Mouse (Mus musculus): Measurements from ENCODE around the gene Dysf. TPM values are rescaled to one million over a fixed set of nuclear protein-coding genes. Genes with fewer than 3 reads are reported as not detected.
A peak's percentile ranks its signal among the peaks of the same experiment; 100 is the strongest.

Dysf gene
- polyA plus RNA-seq, 1 experiment, result 7.8 TPM

DNA sequence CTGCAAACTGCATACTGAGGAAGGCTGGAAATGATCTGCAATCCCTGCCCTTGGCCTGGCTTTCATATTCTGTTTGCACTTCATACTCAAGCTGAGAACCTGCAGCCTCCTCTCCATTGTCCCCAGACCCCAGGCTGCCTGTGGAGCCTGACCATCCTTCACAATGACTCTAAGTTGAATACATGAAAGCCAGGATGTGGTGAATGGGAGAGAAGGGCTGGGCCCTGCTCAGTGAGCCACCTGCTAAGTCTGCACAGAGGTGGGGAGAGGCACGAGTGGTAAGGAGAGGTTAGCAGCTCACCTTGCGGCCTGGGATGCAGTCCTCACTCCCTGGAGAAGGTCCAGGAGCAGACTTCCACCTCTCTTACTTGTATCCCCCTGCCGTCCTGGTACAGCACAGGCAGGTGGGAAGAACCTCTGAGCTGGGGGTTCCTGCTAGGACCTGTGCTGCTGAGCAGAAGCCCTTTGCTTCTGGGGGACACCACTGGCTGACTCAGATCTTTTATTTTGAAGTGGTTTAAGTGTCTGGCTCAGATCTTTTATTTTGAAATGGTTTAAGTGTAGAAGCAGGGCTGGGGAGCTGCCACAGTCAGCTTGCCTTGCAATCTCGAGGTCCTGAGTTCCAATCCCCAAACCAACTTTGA, 51.5 kb downstream of the Dysf start:
- H3K4me1 ChIP-seq (ENCODE audit: control insufficient read depth, insufficient read depth, insufficient read length), result no peaks in the 10 kb centered on the region
- 56% methylated on average over 4 of the region's 4 CpGs for WGBS
- no peak overlapping the region for H3K4me3 ChIP-seq (ENCODE audit: extremely low read depth, insufficient read depth, insufficient read length)
- no peak overlapping the region for H3K27ac ChIP-seq (ENCODE audit: insufficient read depth, low read length)
- H3K36me3 ChIP-seq (ENCODE audit: control insufficient read depth, insufficient read depth, low read length), result no peaks in the 10 kb centered on the region
- TF ChIP-seq CTCF (IDR thresholded peaks at IDR 0.05; ENCODE audit: extremely low read depth, insufficient read depth, insufficient read length, insufficient replicate concordance), result no peak
- no peak for TF ChIP-seq POLR2A (IDR thresholded peaks at IDR 0.05; ENCODE audit: low read depth, low read length)
- H3K27me3 ChIP-seq (ENCODE audit: control insufficient read depth, insufficient read depth, low read length), result no peaks in the 10 kb centered on the region
- DNase-seq (ENCODE audit: low read depth in 1 of 2, low spot score in 2 of 2), result no peak

DNA sequence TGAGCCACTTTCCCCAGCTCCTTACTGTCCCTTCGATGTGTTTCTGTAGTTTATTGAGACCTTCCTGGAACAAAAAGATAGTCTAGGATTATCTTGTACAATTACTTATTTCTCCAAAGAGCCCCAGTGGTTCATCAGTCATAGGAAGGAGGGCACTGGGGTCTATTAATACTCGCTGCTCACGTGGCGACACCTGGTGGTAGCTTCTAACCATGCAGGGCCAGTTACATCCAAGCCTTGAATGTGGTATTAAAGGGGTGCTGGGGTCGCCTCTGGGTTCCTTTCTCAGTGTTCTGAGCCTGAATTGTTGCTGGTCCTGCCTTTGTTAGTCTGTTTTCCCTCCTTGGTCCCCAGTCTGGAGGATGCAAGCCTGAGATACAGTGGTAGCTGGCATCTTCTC, 52.9 kb downstream of the Dysf start:
- TF ChIP-seq CTCF (IDR thresholded peaks at IDR 0.05; ENCODE audit: extremely low read depth, insufficient read depth, insufficient read length, insufficient replicate concordance), result peak; percentile 82; the same call in 1 of the 2 replicates
- TF ChIP-seq POLR2A (IDR thresholded peaks at IDR 0.05; ENCODE audit: low read depth, low read length), result no peak
- Histone ChIP-seq H3K27ac (ENCODE audit: insufficient read depth, low read length) (no peak overlapping the region), H3K4me1 (ENCODE audit: control insufficient read depth, insufficient read depth, insufficient read length) (no peaks in the 10 kb centered on the region), H3K27me3 (ENCODE audit: control insufficient read depth, insufficient read depth, low read length) (no peaks in the 10 kb centered on the region), H3K36me3 (ENCODE audit: control insufficient read depth, insufficient read depth, low read length) (no peaks in the 10 kb centered on the region), H3K4me3 (ENCODE audit: extremely low read depth, insufficient read depth, insufficient read length) (no peak overlapping the region)
- DNase-seq (ENCODE audit: low read depth in 1 of 2, low spot score in 2 of 2), result peak; percentile 4 to 41
- 4% methylated on average over 5 of the region's 5 CpGs for WGBS

DNA sequence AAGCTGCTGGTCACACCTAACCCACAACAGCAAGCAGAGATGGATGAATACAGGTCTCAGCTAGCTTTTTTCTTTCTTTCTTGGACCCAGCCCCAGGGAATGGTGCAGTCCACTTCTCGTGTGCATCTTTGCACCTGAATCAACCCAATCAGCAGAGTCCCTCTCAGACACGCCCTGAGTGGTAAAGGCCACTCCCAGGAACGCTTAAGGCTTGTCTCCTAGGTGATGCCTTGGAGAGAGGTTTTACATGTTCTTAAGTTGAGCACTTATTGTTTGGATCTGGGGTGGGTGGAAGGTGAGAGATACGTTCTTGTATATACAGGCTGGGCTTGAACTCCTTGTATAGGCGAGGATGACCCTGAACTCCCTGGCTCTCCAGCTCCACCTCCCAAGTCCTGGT, 54.2 kb downstream of the Dysf start:
- TF ChIP-seq POLR2A (IDR thresholded peaks at IDR 0.05; ENCODE audit: low read depth, low read length) (no peak), CTCF (IDR thresholded peaks at IDR 0.05; ENCODE audit: extremely low read depth, insufficient read depth, insufficient read length, insufficient replicate concordance) (no peak)
- Histone ChIP-seq H3K4me1 (ENCODE audit: control insufficient read depth, insufficient read depth, insufficient read length) (no peaks in the 10 kb centered on the region), H3K27ac (ENCODE audit: insufficient read depth, low read length) (no peak overlapping the region), H3K27me3 (ENCODE audit: control insufficient read depth, insufficient read depth, low read length) (no peaks in the 10 kb centered on the region), H3K4me3 (ENCODE audit: extremely low read depth, insufficient read depth, insufficient read length) (no peak overlapping the region), H3K36me3 (ENCODE audit: control insufficient read depth, insufficient read depth, low read length) (no peaks in the 10 kb centered on the region)
- DNase-seq (ENCODE audit: low read depth in 1 of 2, low spot score in 2 of 2), result no peak
- 74% methylated on average over 5 of the region's 5 CpGs for WGBS

DNA sequence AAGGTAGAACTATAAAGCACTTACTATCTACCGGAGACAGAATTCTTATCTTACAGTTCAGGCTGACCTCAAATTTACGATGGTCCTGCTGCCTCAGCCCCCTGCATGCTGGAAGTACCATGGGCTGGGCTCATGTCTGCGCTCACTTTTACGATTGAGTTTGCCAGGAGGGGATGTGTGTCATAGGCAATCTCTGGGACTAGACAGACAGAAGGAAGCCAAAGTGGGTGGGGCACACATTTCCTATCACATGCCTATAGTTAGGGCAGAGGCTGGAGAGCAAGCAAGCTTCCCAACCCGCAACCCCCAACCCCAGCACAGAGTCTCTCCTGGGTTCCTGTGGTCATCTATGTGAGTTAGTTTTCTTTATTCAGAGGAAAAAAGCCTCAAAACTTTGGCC, 59.8 kb downstream of the Dysf start:
- TF ChIP-seq CTCF (IDR thresholded peaks at IDR 0.05; ENCODE audit: extremely low read depth, insufficient read depth, insufficient read length, insufficient replicate concordance), result no peak
- TF ChIP-seq POLR2A (IDR thresholded peaks at IDR 0.05; ENCODE audit: low read depth, low read length), result no peak
- H3K4me1 ChIP-seq (ENCODE audit: control insufficient read depth, insufficient read depth, insufficient read length), result no peaks in the 10 kb centered on the region
- H3K4me3 ChIP-seq (ENCODE audit: extremely low read depth, insufficient read depth, insufficient read length), result no peak overlapping the region
- 17% methylated on average over 5 of the region's 5 CpGs for WGBS
- DNase-seq (ENCODE audit: low read depth in 1 of 2, low spot score in 2 of 2), result no peak
- no peak overlapping the region for H3K27ac ChIP-seq (ENCODE audit: insufficient read depth, low read length)
- H3K36me3 ChIP-seq (ENCODE audit: control insufficient read depth, insufficient read depth, low read length), result no peaks in the 10 kb centered on the region
- H3K27me3 ChIP-seq (ENCODE audit: control insufficient read depth, insufficient read depth, low read length), result no peaks in the 10 kb centered on the region

DNA sequence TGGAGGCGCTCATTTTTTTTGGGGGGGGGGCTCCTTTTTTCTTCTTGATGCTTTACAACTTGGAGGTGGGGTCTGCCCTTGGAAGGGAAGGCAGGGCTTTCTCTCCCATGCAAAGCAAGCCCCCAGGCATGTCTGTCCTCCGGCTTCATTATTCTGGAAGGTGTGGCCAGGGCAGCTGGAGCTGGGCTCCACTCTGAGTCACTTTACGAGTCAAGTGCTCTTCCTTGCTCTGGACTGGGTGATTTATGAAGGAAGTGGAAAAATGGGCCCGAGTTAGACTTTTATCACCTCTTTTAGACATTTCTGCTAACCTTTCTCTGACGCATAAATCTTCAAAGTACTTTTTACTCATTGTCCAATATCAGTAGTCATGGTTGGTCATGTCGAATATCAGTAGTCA, 61.9 kb downstream of the Dysf start:
- no peaks in the 10 kb centered on the region for H3K27me3 ChIP-seq (ENCODE audit: control insufficient read depth, insufficient read depth, low read length)
- DNase-seq (ENCODE audit: low read depth in 1 of 2, low spot score in 2 of 2), result no peak
- H3K4me1 ChIP-seq (ENCODE audit: control insufficient read depth, insufficient read depth, insufficient read length), result no peaks in the 10 kb centered on the region
- no peak overlapping the region for H3K4me3 ChIP-seq (ENCODE audit: extremely low read depth, insufficient read depth, insufficient read length)
- no peaks in the 10 kb centered on the region for H3K36me3 ChIP-seq (ENCODE audit: control insufficient read depth, insufficient read depth, low read length)
- WGBS, result 62% methylated on average over 6 of the region's 6 CpGs
- no peak overlapping the region for H3K27ac ChIP-seq (ENCODE audit: insufficient read depth, low read length)
- TF ChIP-seq CTCF (IDR thresholded peaks at IDR 0.05; ENCODE audit: extremely low read depth, insufficient read depth, insufficient read length, insufficient replicate concordance) (no peak), POLR2A (IDR thresholded peaks at IDR 0.05; ENCODE audit: low read depth, low read length) (no peak)

DNA sequence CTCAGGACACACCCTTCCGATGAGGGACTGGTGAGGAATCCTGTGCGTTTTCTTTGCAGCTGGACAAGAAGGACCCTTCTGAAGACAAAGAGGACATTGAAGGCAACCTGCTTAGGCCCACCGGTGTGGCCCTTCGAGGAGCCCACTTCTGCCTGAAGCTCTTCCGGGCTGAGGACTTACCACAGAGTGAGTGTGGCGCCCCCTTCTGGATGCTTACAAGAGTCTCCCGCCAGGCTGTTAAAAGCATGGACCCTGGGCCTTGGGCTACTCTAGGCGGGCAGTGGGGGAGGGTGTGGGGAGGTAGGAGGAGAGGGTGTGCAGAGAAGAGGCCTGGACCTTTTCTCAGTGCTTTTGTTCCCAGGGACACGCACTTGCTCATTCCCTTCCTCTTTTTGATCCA, 64.2 kb downstream of the Dysf start:
- WGBS, result 75% methylated on average over 9 of the region's 9 CpGs
- H3K4me1 ChIP-seq (ENCODE audit: control insufficient read depth, insufficient read depth, insufficient read length), result no peaks in the 10 kb centered on the region
- TF ChIP-seq CTCF (IDR thresholded peaks at IDR 0.05; ENCODE audit: extremely low read depth, insufficient read depth, insufficient read length, insufficient replicate concordance), result 0 out of 2 replicates have a peak, but pooled peaks have one; percentile 3
- TF ChIP-seq POLR2A (IDR thresholded peaks at IDR 0.05; ENCODE audit: low read depth, low read length), result no peak
- H3K27ac ChIP-seq (ENCODE audit: insufficient read depth, low read length), result no peak overlapping the region
- no peaks in the 10 kb centered on the region for H3K36me3 ChIP-seq (ENCODE audit: control insufficient read depth, insufficient read depth, low read length)
- no peak overlapping the region for H3K4me3 ChIP-seq (ENCODE audit: extremely low read depth, insufficient read depth, insufficient read length)
- no peaks in the 10 kb centered on the region for H3K27me3 ChIP-seq (ENCODE audit: control insufficient read depth, insufficient read depth, low read length)
- no peak for DNase-seq (ENCODE audit: low read depth in 1 of 2, low spot score in 2 of 2)

DNA sequence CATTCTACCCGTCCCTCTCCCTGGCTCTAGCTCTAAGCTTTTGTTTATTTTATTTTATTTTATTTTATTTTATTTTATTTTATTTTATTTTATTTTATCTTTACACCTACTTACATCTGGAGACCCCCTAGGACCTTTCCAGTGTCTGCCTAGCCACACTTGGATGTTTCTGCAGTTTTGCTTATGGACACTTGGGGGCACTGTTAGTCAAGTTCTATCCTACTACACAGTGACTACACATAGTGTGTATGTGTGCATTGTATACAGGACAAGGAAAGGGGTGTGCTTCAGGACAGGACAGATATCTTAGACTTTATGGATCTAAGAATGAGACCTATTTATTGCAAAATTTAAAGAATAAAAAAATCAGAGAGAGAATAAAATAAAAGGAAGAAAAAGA, 69.8 kb downstream of the Dysf start:
- WGBS, result 67% methylated on average over 1 of the region's 1 CpGs
- H3K4me3 ChIP-seq (ENCODE audit: extremely low read depth, insufficient read depth, insufficient read length), result no peak overlapping the region
- DNase-seq (ENCODE audit: low read depth in 1 of 2, low spot score in 2 of 2), result no peak
- no peak for TF ChIP-seq CTCF (IDR thresholded peaks at IDR 0.05; ENCODE audit: extremely low read depth, insufficient read depth, insufficient read length, insufficient replicate concordance)
- no peak for TF ChIP-seq POLR2A (IDR thresholded peaks at IDR 0.05; ENCODE audit: low read depth, low read length)
- H3K27ac ChIP-seq (ENCODE audit: insufficient read depth, low read length), result no peak overlapping the region
- H3K4me1 ChIP-seq (ENCODE audit: control insufficient read depth, insufficient read depth, insufficient read length), result no peaks in the 10 kb centered on the region
- no peaks in the 10 kb centered on the region for H3K27me3 ChIP-seq (ENCODE audit: control insufficient read depth, insufficient read depth, low read length)
- no peaks in the 10 kb centered on the region for H3K36me3 ChIP-seq (ENCODE audit: control insufficient read depth, insufficient read depth, low read length)
